Mouse (Mus musculus) adrenal gland, adult 18-20 months (tissue): ENCODE measurements around the gene 1810037I17Rik. TPM values are rescaled to one million over a fixed set of nuclear protein-coding genes. Genes with fewer than 3 reads are reported as not detected.
"Not testable (repeated sequence)": the region's sequence is repeated elsewhere in the genome, so short reads cannot be mapped to it uniquely, and the experiment has no call there.

Source experiments
- DNase-seq, 2 experiments: peaks; one replicate each; pipeline ENCODE4 v3.0.0; 2021 to 2022; ENCODE audit warnings: low spot score in 2 of 2
- total RNA-seq, 2 experiments: library from RNA; stranded (reverse); gene quantifications; 1 replicate in 1 of 2; 2 replicates in 1 of 2; pipeline ENCODE4 v1.2.3; 2021

The 1810037I17Rik gene
- total RNA-seq, 2 experiments from 2014 or later, result 51.6 to 53.2 TPM

GRCm38 (mm10) chr3:122923147-122923546 is 856 bp upstream of the 1810037I17Rik start:
- DNase-seq, result no peak

DNA sequence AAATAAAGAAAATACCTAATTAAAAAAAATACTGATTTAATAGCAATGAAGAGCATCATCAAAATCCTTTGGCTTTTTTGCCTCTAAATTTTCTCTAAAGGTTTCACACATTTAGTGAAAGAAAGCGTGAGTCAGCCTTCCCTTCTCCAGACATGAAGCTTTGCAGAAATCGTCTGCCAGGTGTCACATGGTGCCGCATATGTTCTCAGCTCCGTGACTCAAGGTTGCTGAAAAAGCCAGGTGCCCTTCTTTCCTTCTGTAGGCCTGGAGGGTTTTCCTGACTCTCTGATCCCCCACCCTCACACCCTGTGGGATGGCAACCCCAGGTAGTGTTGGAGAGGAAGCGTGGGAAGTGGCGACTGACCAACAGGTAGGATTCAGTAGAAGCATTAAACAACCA is 5.7 kb downstream of the 1810037I17Rik start:
- no peak for DNase-seq

DNA sequence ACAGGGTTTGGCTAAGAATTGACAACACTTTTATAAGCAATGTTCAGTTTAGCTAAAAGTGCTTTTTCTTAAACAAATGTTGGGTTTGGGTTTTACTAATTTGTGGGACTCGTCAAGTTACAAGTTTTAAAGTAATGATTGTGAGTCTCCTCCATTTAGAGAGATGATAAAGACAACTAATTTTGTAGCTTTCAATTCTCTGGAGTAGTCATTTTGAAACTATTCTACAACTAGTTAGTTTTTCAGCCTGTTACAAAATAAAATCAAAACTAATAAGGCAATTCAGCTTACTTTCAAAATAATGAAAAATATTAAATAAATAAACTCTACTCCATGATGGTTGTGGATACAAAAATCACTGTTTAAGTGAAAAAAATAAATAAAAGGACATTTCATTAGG is 8.5 kb downstream of the 1810037I17Rik start:
- DNase-seq, result no peak

GRCm38 (mm10) chr3:122937176-122937575 is 13.2 kb downstream of the 1810037I17Rik start:
- DNase-seq, result not testable (repeated sequence)

DNA sequence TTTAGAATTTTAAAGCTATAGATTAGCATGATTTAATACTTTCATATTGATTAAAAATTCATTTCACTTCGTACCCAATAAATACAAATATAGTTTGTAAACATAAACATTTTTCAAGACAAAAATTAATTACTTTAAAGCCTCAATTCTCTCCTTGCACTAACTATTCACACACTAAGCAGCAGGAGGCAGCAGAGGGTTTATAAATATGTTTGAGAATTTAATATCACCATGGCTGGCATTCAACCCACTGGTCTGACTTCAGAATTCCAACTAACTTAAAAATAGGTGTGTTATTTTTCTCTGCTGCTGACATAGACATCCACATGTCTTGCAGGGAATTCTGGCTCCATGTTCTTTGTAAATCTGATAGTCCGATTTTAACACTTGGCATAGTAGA is 15.2 kb downstream of the 1810037I17Rik start:
- DNase-seq, result peak in 1 of 2 experiments; percentile 11

DNA sequence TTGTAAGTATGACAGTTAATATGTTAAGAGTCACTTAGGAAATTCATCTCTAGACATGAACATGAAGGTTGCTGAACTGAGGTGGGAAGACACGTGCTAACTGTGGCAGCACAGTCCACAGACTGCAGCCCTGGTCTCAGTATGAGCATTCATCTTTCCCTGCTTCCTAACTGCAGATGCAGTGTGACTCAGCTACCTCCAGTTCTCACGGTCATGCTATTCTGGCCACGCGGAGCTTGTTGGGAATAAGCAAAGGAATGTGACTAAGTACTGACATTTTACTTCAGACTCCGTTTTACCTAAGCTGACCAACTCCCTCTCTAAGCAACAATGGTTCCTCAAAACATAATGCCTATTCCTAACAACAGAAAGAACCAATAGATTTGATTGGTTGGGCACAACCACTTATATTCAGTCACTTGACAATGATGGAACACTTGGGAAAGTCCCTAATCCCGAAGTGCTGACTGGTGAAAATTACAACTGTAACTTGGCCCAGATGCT is 19.4 kb downstream of the 1810037I17Rik start:
- peak in 1 of 2 experiments; percentile 13 for DNase-seq

- DNase-seq, result no peak
These were observed 26.1 kb downstream of the 1810037I17Rik start for GRCm38 (mm10) chr3:122950129-122950528.

DNA sequence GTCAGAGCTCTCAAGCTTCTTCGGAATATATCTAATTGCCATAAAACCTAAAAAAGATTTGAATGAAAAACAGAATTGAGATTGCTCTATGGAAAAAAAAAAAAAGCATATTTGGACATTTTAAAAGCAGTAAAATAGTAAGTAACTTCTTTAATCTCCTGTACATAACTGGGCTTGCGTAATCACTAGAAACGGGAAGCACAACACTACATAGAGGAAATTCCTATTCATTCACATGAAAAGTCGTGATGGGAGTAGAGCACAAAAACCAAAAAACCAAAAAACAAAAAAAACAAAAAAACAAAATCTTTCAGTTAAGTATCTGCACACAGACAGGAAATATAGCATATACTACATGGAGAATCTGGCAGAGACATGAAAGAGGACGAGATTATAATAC is 40.3 kb downstream of the 1810037I17Rik start:
- no peak for DNase-seq

- no peak for DNase-seq
These were observed 44.4 kb downstream of the 1810037I17Rik start for GRCm38 (mm10) chr3:122968391-122968790.

DNA sequence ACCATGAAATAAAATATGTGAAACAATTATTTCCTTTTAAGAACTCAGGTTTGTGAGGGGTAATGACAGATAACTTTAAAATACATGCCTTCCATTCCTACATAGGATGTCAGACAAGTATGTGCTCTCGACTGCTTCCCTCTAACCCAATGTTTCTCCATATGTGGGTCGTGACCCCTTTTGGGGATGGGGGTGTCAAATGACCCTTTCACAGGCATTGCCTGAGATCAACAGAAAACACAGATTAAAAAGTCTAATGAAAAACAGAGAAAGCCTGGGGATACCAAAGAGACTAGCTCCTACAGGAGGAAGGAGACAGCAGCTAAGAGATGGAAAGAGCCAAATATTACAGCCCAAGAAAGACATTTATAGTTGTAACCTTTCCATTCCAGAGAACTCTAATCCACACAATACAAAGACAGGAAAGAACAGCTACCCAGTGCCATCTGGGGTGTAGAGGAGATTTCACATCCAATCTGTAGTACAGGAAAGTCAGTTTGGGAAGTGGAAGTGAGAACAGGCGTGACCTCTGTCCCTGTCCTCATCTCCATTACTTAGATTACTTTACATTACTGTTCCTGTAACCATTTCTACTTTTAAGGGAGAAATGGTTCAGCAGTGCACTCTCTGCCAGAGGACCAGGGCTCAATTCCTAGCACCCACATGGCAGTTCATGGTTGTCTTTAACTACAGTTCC is 48.3 kb downstream of the 1810037I17Rik start:
- DNase-seq, result no peak

- DNase-seq, result no peak
These were observed 50.8 kb downstream of the 1810037I17Rik start for GRCm38 (mm10) chr3:122974833-122975232.

- no peak for DNase-seq
These were observed 51.4 kb downstream of the 1810037I17Rik start for GRCm38 (mm10) chr3:122975363-122975762.

Other genes starting within 250 kb of the 1810037I17Rik start
- gene Pde5a, start 195.3 kb upstream of the 1810037I17Rik start, total RNA-seq, result 10 to 100 TPM; 43.8 to 46.0 TPM
- not detected for gene Fabp2, start 29.1 kb upstream of the 1810037I17Rik start, total RNA-seq
- gene Gm10959, start 4.8 kb upstream of the 1810037I17Rik start, total RNA-seq, result not detected
- gene Usp53, start 60.3 kb downstream of the 1810037I17Rik start, total RNA-seq, result 10 to 100 TPM; 24.8 to 28.2 TPM
- under 1 TPM in 1 of 2 experiments, not detected in 1; 0.42 TPM for gene Myoz2, start 110.8 kb downstream of the 1810037I17Rik start, total RNA-seq